Mouse (Mus musculus): Measurements from ENCODE around the gene Dusp6. TPM values are rescaled to one million over a fixed set of nuclear protein-coding genes. Genes with fewer than 3 reads are reported as not detected.

Dusp6 gene
- total and polyA plus RNA-seq, 2 experiments from 2014 or later = 32.5 to 65.3 TPM

- H3K36me3 ChIP-seq (ENCODE audit: insufficient read depth, low read length) = no peaks in the 10 kb centered on the region
- peak overlapping the region; percentile 95 for H3K27ac ChIP-seq
- DNase-seq (ENCODE audit: low spot score) (peak; percentile 49), ATAC-seq (no peak)
- H3K9ac ChIP-seq (replicated peaks; ENCODE audit: low read length) = peak overlapping the region; percentile 84
- H3K4me2 ChIP-seq (ENCODE audit: low read depth, low read length) = peak overlapping the region; percentile 94
- peaks cover 11% of the 10 kb centered on the region for H3K4me1 ChIP-seq (ENCODE audit: insufficient read depth, low read length)
- no peaks in the 10 kb centered on the region for H3K27me3 ChIP-seq (ENCODE audit: insufficient read depth, low read length)
- no peaks in the 10 kb centered on the region for H3K9me3 ChIP-seq (ENCODE audit: low read length)
- WGBS = 11% methylated on average over 7 of the region's 7 CpGs
- no peak for TF ChIP-seq CTCF (IDR thresholded peaks at IDR 0.05; ENCODE audit: low read depth)
- H3K4me3 ChIP-seq (ENCODE audit: low read length) = peak overlapping the region; percentile 78
Observed at GRCm38 (mm10) chr10:99265011-99265694, 2.1 kb downstream of the Dusp6 start.

GRCm38 (mm10) chr10:99266025-99266424 lies 3.0 kb downstream of the Dusp6 start:
- H3K4me2 ChIP-seq (ENCODE audit: low read depth, low read length) = peak overlapping the region; percentile 94
- peak overlapping the region; percentile 84; the same call in 1 of the 2 replicates for H3K9ac ChIP-seq (replicated peaks; ENCODE audit: low read length)
- H3K36me3 ChIP-seq (ENCODE audit: insufficient read depth, low read length) = no peaks in the 10 kb centered on the region
- H3K27me3 ChIP-seq (ENCODE audit: insufficient read depth, low read length) = no peaks in the 10 kb centered on the region
- DNase-seq (ENCODE audit: low spot score) (no peak), ATAC-seq (no peak)
- H3K9me3 ChIP-seq (ENCODE audit: low read length) = no peaks in the 10 kb centered on the region
- TF ChIP-seq CTCF (IDR thresholded peaks at IDR 0.05; ENCODE audit: low read depth) = no peak
- peak overlapping the region; percentile 78 for H3K4me3 ChIP-seq (ENCODE audit: low read length)
- WGBS = 24% methylated on average over 14 of the region's 14 CpGs
- H3K27ac ChIP-seq = 0 out of 2 replicates have a peak overlapping the region, but pooled peaks have one; percentile 95
- H3K4me1 ChIP-seq (ENCODE audit: insufficient read depth, low read length) = peaks cover 11% of the 10 kb centered on the region

- ATAC-seq (no peak), DNase-seq (ENCODE audit: low spot score) (no peak)
- Histone ChIP-seq H3K4me1 (ENCODE audit: insufficient read depth, low read length) (peaks cover 11% of the 10 kb centered on the region), H3K9me3 (ENCODE audit: low read length) (no peaks in the 10 kb centered on the region), H3K36me3 (ENCODE audit: insufficient read depth, low read length) (no peaks in the 10 kb centered on the region), H3K27me3 (ENCODE audit: insufficient read depth, low read length) (no peaks in the 10 kb centered on the region), H3K9ac (replicated peaks; ENCODE audit: low read length) (no peak overlapping the region), H3K27ac (no peak overlapping the region), H3K4me3 (ENCODE audit: low read length) (no peak overlapping the region), H3K4me2 (ENCODE audit: low read depth, low read length) (peak overlapping the region; percentile 94; the same call in 1 of the 2 replicates)
- no peak for TF ChIP-seq CTCF (IDR thresholded peaks at IDR 0.05; ENCODE audit: low read depth)
- WGBS = 71% methylated on average over 1 of the region's 1 CpGs
Observed at GRCm38 (mm10) chr10:99267621-99268020, 4.6 kb downstream of the Dusp6 start.

- Histone ChIP-seq H3K4me1 (ENCODE audit: insufficient read depth, low read length) (peaks cover 11% of the 10 kb centered on the region), H3K27me3 (ENCODE audit: insufficient read depth, low read length) (no peaks in the 10 kb centered on the region), H3K27ac (peak overlapping the region; percentile 49; the same call in 1 of the 2 replicates), H3K4me3 (ENCODE audit: low read length) (no peak overlapping the region), H3K9ac (replicated peaks; ENCODE audit: low read length) (no peak overlapping the region), H3K36me3 (ENCODE audit: insufficient read depth, low read length) (no peaks in the 10 kb centered on the region), H3K9me3 (ENCODE audit: low read length) (no peaks in the 10 kb centered on the region), H3K4me2 (ENCODE audit: low read depth, low read length) (peak overlapping the region; percentile 94)
- DNase-seq (ENCODE audit: low spot score) = peak; percentile 71
- no peak for TF ChIP-seq CTCF (IDR thresholded peaks at IDR 0.05; ENCODE audit: low read depth)
- peak; percentile 59 for ATAC-seq
- WGBS = 24% methylated on average over 19 of the region's 19 CpGs
Observed at GRCm38 (mm10) chr10:99268421-99269300, 5.6 kb downstream of the Dusp6 start.

- peak overlapping the region; percentile 49; the same call in 1 of the 2 replicates for H3K27ac ChIP-seq
- WGBS = 25% methylated on average over 4 of the region's 4 CpGs
- TF ChIP-seq CTCF (IDR thresholded peaks at IDR 0.05; ENCODE audit: low read depth) = no peak
Observed at GRCm38 (mm10) chr10:99269301-99269701, 6.3 kb downstream of the Dusp6 start.

GRCm38 (mm10) chr10:99269704-99270103 lies 6.7 kb downstream of the Dusp6 start:
- Histone ChIP-seq H3K36me3 (ENCODE audit: insufficient read depth, low read length) (no peaks in the 10 kb centered on the region), H3K4me2 (ENCODE audit: low read depth, low read length) (no peak overlapping the region), H3K27ac (no peak overlapping the region; the same call in 1 of the 2 replicates), H3K4me1 (ENCODE audit: insufficient read depth, low read length) (peaks cover 11% of the 10 kb centered on the region), H3K9me3 (ENCODE audit: low read length) (no peaks in the 10 kb centered on the region), H3K27me3 (ENCODE audit: insufficient read depth, low read length) (no peaks in the 10 kb centered on the region), H3K4me3 (ENCODE audit: low read length) (no peak overlapping the region), H3K9ac (replicated peaks; ENCODE audit: low read length) (no peak overlapping the region)
- 60% methylated on average over 6 of the region's 6 CpGs for WGBS
- no peak for TF ChIP-seq CTCF (IDR thresholded peaks at IDR 0.05; ENCODE audit: low read depth)
- DNase-seq (ENCODE audit: low spot score) (no peak), ATAC-seq (no peak)

More at GRCm38 (mm10) chr10:99269301-99269701, 6.3 kb downstream of the Dusp6 start:
- ATAC-seq (0 out of 2 replicates have a peak, but pooled peaks have one; percentile 30), DNase-seq (ENCODE audit: low spot score) (peak; percentile 24)
- Histone ChIP-seq H3K9ac (replicated peaks; ENCODE audit: low read length) (no peak overlapping the region), H3K4me2 (ENCODE audit: low read depth, low read length) (peak overlapping the region; percentile 94; the same call in 1 of the 2 replicates), H3K4me3 (ENCODE audit: low read length) (no peak overlapping the region), H3K4me1 (ENCODE audit: insufficient read depth, low read length) (peaks cover 11% of the 10 kb centered on the region), H3K27me3 (ENCODE audit: insufficient read depth, low read length) (no peaks in the 10 kb centered on the region), H3K9me3 (ENCODE audit: low read length) (no peaks in the 10 kb centered on the region), H3K36me3 (ENCODE audit: insufficient read depth, low read length) (no peaks in the 10 kb centered on the region)

All from hindbrain, postnatal 0 days (tissue).